11 mouse cellular contexts compared by ENCODE assay signal in genomic region chr5:104989411-104989810, GRCm38 (mm10).
"Had no signal": no experiment of that assay in that cellular context is flagged by ENCODE, and none has a peak within 500 bp of the region (broad histone marks: within the 10 kb centered on the region; RNA-seq: fewer than 3 reads in every experiment).

No protein-coding gene starts in this region.

- ATAC-seq: liver, postnatal 0 days; midbrain, embryonic 15.5 days had no signal

- H3K9me3 ChIP-seq: liver, embryonic 13.5 days; midbrain, embryonic 15.5 days; neural tube, embryonic 12.5 days had no signal

- DNase-seq: kidney, postnatal 10 days; kidney, postnatal 4 days; liver; liver, embryonic 13.5 days; liver, postnatal 0 days; thymus, postnatal 4 days had no signal

- H3K27me3 ChIP-seq: limb, embryonic 12.5 days; liver, embryonic 13.5 days; midbrain, embryonic 15.5 days; neural tube, embryonic 12.5 days had no signal

- H3K36me3 ChIP-seq: limb, embryonic 12.5 days; liver, embryonic 13.5 days; midbrain, embryonic 15.5 days; neural tube, embryonic 12.5 days had no signal

- H3K4me3 ChIP-seq: layer of hippocampus, adult 2 months; limb, embryonic 12.5 days; liver, embryonic 13.5 days; midbrain, embryonic 15.5 days; neural tube, embryonic 12.5 days had no signal

- H3K4me1 ChIP-seq: limb, embryonic 12.5 days; liver, embryonic 13.5 days; midbrain, embryonic 15.5 days; neural tube, embryonic 12.5 days had no signal

- H3K9ac ChIP-seq: limb, embryonic 12.5 days; liver, embryonic 13.5 days; liver, postnatal 0 days; midbrain, embryonic 15.5 days; neural tube, embryonic 12.5 days had no signal

- H3K4me2 ChIP-seq: limb, embryonic 12.5 days; liver, embryonic 13.5 days; midbrain, embryonic 15.5 days; neural tube, embryonic 12.5 days had no signal

- H3K27ac ChIP-seq: layer of hippocampus, adult 2 months; limb, embryonic 12.5 days; liver, embryonic 13.5 days; midbrain, embryonic 15.5 days; neural tube, embryonic 12.5 days; stomach, postnatal 0 days had no signal
